Mouse (Mus musculus): ENCODE measurements around the gene 2410141K09Rik. TPM values are rescaled to one million over a fixed set of nuclear protein-coding genes. Genes with fewer than 3 reads are reported as not detected.
"Not testable (repeated sequence)": the region's sequence is repeated elsewhere in the genome, so short reads cannot be mapped to it uniquely, and the experiment has no call there.

2410141K09Rik gene
- polyA plus RNA-seq (2015; fragmentation: Nextera tagmentation; extraction: Ambion mirVana), result not detected in 2 replicates

DNA sequence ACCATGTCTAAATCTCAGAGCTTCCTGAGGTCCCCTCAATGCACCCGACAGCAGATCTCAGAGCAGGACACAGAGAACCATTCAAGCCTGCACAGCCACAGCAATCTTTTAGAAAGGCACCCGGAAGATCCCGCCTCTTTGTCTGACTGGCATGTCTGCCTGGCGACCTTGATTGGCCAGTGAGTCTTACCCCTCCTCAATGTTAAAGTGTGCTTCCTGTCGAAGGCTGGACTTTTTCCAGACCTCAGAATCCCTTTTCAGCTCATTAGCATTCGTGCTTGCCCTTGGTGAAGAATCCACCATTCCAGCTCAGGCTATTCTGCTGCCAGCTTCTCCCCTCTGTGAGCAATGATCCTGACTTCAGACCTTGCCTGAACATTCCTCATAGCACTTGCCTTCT is at the start of gene 2410141K09Rik:
2410141K09Rik (minus strand) TSS at position 101 of the 400 bp plus-strand sequence.
- not testable (repeated sequence) for H3K9me3 ChIP-seq; ATAC-seq; H3K4me3 ChIP-seq (replicated peaks); H3K4me1 ChIP-seq (replicated peaks); H3K4me2 ChIP-seq (replicated peaks); H3K27ac ChIP-seq; H3K27me3 ChIP-seq (replicated peaks); H3K36me3 ChIP-seq; H3K9ac ChIP-seq
- WGBS, result 63% methylated on average over 1 of the region's 6 CpGs

DNA sequence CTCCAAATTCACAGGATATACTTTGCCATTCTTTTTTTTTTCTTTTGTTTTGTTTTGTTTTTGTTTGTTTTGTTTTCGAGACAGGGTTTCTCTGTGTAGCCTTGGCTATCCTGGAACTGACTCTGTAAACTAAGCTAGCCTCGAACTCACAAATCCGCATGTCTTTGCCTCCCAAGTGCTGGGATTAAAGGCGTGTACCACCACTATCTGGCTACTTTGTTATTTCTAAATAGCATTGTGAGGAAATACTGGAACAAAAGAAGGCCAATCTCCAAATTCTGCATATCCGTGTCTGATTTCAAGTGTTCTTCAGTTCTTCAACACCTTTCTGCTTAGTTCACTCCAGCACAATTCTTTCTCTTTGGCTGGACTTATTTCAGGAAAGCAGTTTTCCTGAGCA is 14.1 kb downstream of the 2410141K09Rik start:
- H3K27ac ChIP-seq; H3K4me1 ChIP-seq (replicated peaks); H3K9me3 ChIP-seq; H3K36me3 ChIP-seq; H3K27me3 ChIP-seq (replicated peaks); H3K4me2 ChIP-seq (replicated peaks); H3K4me3 ChIP-seq (replicated peaks); H3K9ac ChIP-seq; ATAC-seq: not testable (repeated sequence)
- no CpG with 5 or more reads among the region's 5 CpGs for WGBS

DNA sequence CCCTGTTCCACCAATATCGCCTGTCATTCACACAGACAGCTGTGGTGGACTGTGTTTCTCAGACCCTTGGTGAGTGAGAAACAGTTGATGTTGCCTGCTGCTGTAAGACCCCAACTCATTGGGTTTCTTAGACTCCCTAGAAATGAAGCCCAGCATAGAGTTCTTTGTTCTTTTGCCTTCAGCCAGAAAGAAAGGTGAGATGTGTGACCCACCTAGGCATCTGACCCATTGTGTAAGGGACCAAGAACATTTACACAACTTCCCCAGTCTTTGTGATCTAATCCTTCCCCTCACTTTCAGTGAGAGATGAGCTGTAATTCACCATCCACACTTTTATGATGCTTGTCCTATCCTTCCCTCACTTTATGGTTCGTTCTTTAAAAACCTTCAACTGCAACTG is 26.0 kb downstream of the 2410141K09Rik start:
- not testable (repeated sequence) for H3K4me2 ChIP-seq (replicated peaks); H3K9ac ChIP-seq; H3K4me1 ChIP-seq (replicated peaks); H3K27me3 ChIP-seq (replicated peaks); H3K9me3 ChIP-seq; H3K27ac ChIP-seq; ATAC-seq; H3K4me3 ChIP-seq (replicated peaks); H3K36me3 ChIP-seq
- no CpG with 5 or more reads among the region's 2 CpGs for WGBS

Other genes starting within 250 kb of the 2410141K09Rik start
- gene Gm10772, start 213.5 kb downstream of the 2410141K09Rik start, polyA plus RNA-seq (2015; fragmentation: Nextera tagmentation; extraction: Ambion mirVana), result not detected in 2 replicates

Data from intestine, embryonic 15.5 days (tissue).